Mouse (Mus musculus) myocyte (in vitro differentiated cells): ENCODE measurements around the gene Ptk6.

Experiments
- MYOD1 ChIP-seq, 3 experiments: IDR thresholded peaks; one replicate each; pipeline ENCODE4 v1.6.1; 2011; ENCODE audit warnings: control low read depth in 2 of 3, low read depth in 2 of 3, mild to moderate bottlenecking in 2 of 3, moderate library complexity in 1 of 3; ENCODE audit not compliant: insufficient read length in 2 of 3, control insufficient read depth in 1 of 3
- REST ChIP-seq: IDR thresholded peaks from one replicate; pipeline ENCODE4 v1.6.1; 2011; ENCODE audit warnings: mild to moderate bottlenecking, control low read depth, moderate library complexity; ENCODE audit not compliant: insufficient read depth, insufficient read length
- SRF ChIP-seq: IDR thresholded peaks from one replicate; pipeline ENCODE4 v1.6.1; 2011; ENCODE audit warnings: low read depth; ENCODE audit not compliant: control insufficient read depth, insufficient read length

DNA sequence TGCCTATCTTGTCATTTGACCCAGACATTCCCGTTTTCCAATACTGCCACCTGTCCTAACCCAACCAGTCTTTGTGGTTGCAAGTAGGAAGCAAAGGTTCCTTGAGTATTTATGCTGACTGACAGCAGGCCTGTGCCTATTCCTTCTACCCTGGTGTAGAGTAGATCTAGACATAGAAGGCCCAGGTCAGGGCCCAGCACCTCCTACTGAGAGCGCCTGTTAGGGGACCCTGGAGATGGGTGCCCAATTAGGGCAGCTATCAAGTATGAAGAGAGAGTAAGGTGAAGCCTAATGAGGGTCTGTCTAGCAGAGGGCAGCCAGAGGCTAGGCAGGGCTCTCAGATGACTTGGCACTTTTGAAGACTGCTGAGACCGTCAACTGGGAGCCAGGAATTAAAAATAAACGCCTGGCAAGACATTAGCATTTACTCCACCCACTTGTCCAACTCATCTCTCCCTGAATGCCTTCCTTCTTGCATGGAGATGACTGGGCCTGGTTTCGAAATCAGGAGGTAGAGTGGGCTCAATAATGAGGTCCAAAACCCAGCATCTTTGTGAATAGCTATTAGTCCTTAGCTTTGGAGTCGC lies 44.8 kb downstream of the Ptk6 start:
- no peak for TF ChIP-seq REST
- TF ChIP-seq SRF = no peak
- no peak for TF ChIP-seq MYOD1 (IDR thresholded peaks at IDR 0.05; ENCODE audit: control insufficient read depth in 1 of 3, insufficient read length in 2 of 3, low read depth in 2 of 3)
